Mouse (Mus musculus) C2C12 (cell line): ENCODE data around the gene Klhl7. TPM values are rescaled to one million over a fixed set of nuclear protein-coding genes. Genes with fewer than 3 reads are reported as not detected.

Experiments used
- H3K27me3 ChIP-seq: one replicate; pipeline ENCODE4 v1.6.1; 2011; ENCODE audit not compliant: control insufficient read depth, insufficient read depth, insufficient read length
- H3K36me3 ChIP-seq: one replicate; pipeline ENCODE4 v1.6.1; 2011; ENCODE audit not compliant: control insufficient read depth, insufficient read depth
- H3K4me3 ChIP-seq: one replicate; pipeline ENCODE4 v1.5.1; 2011; ENCODE audit warnings: mild to moderate bottlenecking, control low read depth; ENCODE audit not compliant: poor library complexity, insufficient read depth, severe bottlenecking
- H3K79me2 ChIP-seq: one replicate; pipeline ENCODE4 v1.6.1; 2011; ENCODE audit not compliant: control insufficient read depth, insufficient read depth
- H3K79me3 ChIP-seq: one replicate; pipeline ENCODE4 v1.6.1; 2011; ENCODE audit warnings: low read depth, control low read depth
- H3ac ChIP-seq: one replicate; pipeline ENCODE3; 2011; ENCODE audit warnings: low read depth; ENCODE audit not compliant: control insufficient read depth, insufficient read length
- CEBPB ChIP-seq: IDR thresholded peaks from one replicate; pipeline ENCODE4 v1.6.1; 2011; ENCODE audit warnings: low read depth, mild to moderate bottlenecking, control low read depth, moderate library complexity
- CTCF ChIP-seq: IDR thresholded peaks from one replicate; pipeline ENCODE4 v1.5.1; 2011; ENCODE audit not compliant: control insufficient read depth, insufficient read depth, insufficient read length
- FOSL1 ChIP-seq: IDR thresholded peaks from one replicate; pipeline ENCODE4 v1.8.0; 2011; ENCODE audit warnings: mild to moderate bottlenecking, low read length; ENCODE audit not compliant: poor library complexity, insufficient read depth, severe bottlenecking
- MAX ChIP-seq: IDR thresholded peaks from one replicate; pipeline ENCODE4 v1.6.1; 2011; ENCODE audit warnings: mild to moderate bottlenecking, control low read depth
- MYOD1 ChIP-seq: IDR thresholded peaks from one replicate; pipeline ENCODE4 v1.6.1; 2011; ENCODE audit warnings: low read depth; ENCODE audit not compliant: control insufficient read depth, insufficient read length
- MYOG ChIP-seq: IDR thresholded peaks from one replicate; pipeline ENCODE4 v1.6.1; 2011; ENCODE audit not compliant: control insufficient read depth, insufficient read length; ENCODE audit errors: extremely low read depth
- USF1 ChIP-seq: IDR thresholded peaks from one replicate; pipeline ENCODE4 v1.6.1; 2011; ENCODE audit warnings: low read depth, mild to moderate bottlenecking, control low read depth, moderate library complexity
- polyA plus RNA-seq: library from polyadenylated mRNA; unstranded; fragments of >200 nt; fragmentation: generic; extraction: Trizol; gene quantifications from one replicate; pipeline ENCODE4 v1.2.1, GENCODE M21; 2012; ENCODE audit warnings: missing spikeins

The Klhl7 gene
- polyA plus RNA-seq, 1 experiment: 3.6 TPM

- TF ChIP-seq USF1 (no peak), CTCF (no peak), CEBPB (no peak), MYOG (no peak), MYOD1 (no peak)
- H3K79me3 ChIP-seq: no peaks in the 10 kb centered on the region
- H3K79me2 ChIP-seq: no peaks in the 10 kb centered on the region
- no peak overlapping the region for H3ac ChIP-seq
- peaks cover 5% of the 10 kb centered on the region for H3K27me3 ChIP-seq
- H3K4me3 ChIP-seq: no peak overlapping the region
- peaks cover 8% of the 10 kb centered on the region for H3K36me3 ChIP-seq
These were observed 88.1 kb downstream of the Klhl7 start for GRCm38 (mm10) chr5:24188476-24188875.

GRCm38 (mm10) chr5:24191821-24192220 is 91.4 kb downstream of the Klhl7 start:
- TF ChIP-seq USF1 (no peak), MAX (no peak), MYOD1 (no peak), CTCF (no peak), CEBPB (no peak), MYOG (no peak), FOSL1 (no peak)
- Histone ChIP-seq H3K36me3 (no peaks in the 10 kb centered on the region), H3K79me3 (no peaks in the 10 kb centered on the region), H3K79me2 (no peaks in the 10 kb centered on the region), H3K4me3 (no peak overlapping the region), H3ac (no peak overlapping the region), H3K27me3 (peaks cover 12% of the 10 kb centered on the region)

- Histone ChIP-seq H3ac (no peak overlapping the region), H3K4me3 (no peak overlapping the region), H3K79me3 (no peaks in the 10 kb centered on the region), H3K27me3 (peaks cover 9% of the 10 kb centered on the region), H3K36me3 (no peaks in the 10 kb centered on the region), H3K79me2 (no peaks in the 10 kb centered on the region)
- TF ChIP-seq MYOD1 (no peak), MAX (no peak), FOSL1 (no peak), CTCF (no peak), MYOG (no peak), USF1 (no peak), CEBPB (no peak)
These were observed 100.6 kb downstream of the Klhl7 start for GRCm38 (mm10) chr5:24201006-24201405.

GRCm38 (mm10) chr5:24202492-24202891 is 102.1 kb downstream of the Klhl7 start:
- no peaks in the 10 kb centered on the region for H3K79me3 ChIP-seq
- H3K36me3 ChIP-seq: no peaks in the 10 kb centered on the region
- no peaks in the 10 kb centered on the region for H3K79me2 ChIP-seq
- H3ac ChIP-seq: no peak overlapping the region
- peaks cover 7% of the 10 kb centered on the region for H3K27me3 ChIP-seq
- no peak overlapping the region for H3K4me3 ChIP-seq
- no peak for TF ChIP-seq MYOD1
- no peak for TF ChIP-seq MAX
- no peak for TF ChIP-seq CEBPB
- TF ChIP-seq MYOG: no peak
- no peak for TF ChIP-seq USF1
- TF ChIP-seq FOSL1: no peak
- TF ChIP-seq CTCF: no peak

GRCm38 (mm10) chr5:24203266-24203665 is 102.9 kb downstream of the Klhl7 start:
- Histone ChIP-seq H3ac (no peak overlapping the region), H3K79me2 (no peaks in the 10 kb centered on the region), H3K4me3 (no peak overlapping the region), H3K79me3 (no peaks in the 10 kb centered on the region), H3K36me3 (no peaks in the 10 kb centered on the region), H3K27me3 (peaks cover 3% of the 10 kb centered on the region)
- TF ChIP-seq FOSL1 (no peak), MAX (no peak), MYOD1 (no peak), CEBPB (no peak), MYOG (no peak), CTCF (no peak), USF1 (no peak)

GRCm38 (mm10) chr5:24207965-24208364 is 107.6 kb downstream of the Klhl7 start:
- no peak overlapping the region for H3ac ChIP-seq
- H3K79me3 ChIP-seq: no peaks in the 10 kb centered on the region
- H3K79me2 ChIP-seq: no peaks in the 10 kb centered on the region
- no peaks in the 10 kb centered on the region for H3K36me3 ChIP-seq
- H3K4me3 ChIP-seq: no peak overlapping the region
- TF ChIP-seq MYOG (no peak), USF1 (no peak), CTCF (no peak), MAX (no peak), FOSL1 (no peak), MYOD1 (no peak), CEBPB (no peak)
- peaks cover 13% of the 10 kb centered on the region for H3K27me3 ChIP-seq
